Mouse (Mus musculus): ENCODE measurements around the gene Fam126a.
"Not testable (repeated sequence)": the region's sequence is repeated elsewhere in the genome, so short reads cannot be mapped to it uniquely, and the experiment has no call there.

Fam126a gene

DNA sequence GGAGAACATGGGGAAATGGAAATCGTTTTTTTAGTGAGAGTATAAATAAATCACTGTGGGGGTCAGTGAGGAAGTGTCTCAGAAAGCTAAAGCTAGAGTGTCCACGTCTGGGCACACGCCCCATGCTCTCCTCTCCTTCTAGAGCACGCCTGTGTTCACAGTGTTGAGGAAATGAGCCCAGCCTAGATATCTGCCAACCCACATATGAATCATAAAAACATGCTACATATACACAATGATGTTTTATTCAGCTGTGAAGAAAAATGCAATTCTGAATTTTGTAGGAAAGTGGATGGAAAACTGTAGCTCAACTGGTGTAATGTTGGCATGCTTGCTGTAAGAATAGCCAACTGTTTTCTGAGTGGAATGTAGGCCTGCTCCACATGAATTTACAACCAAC, 130.3 kb downstream of the Fam126a start:
- no peak for DNase-seq (ENCODE audit: low spot score)

- DNase-seq (ENCODE audit: low spot score), result peak; percentile 14
Observed at GRCm38 (mm10) chr5:23893864-23894771, 136.4 kb downstream of the Fam126a start.

DNA sequence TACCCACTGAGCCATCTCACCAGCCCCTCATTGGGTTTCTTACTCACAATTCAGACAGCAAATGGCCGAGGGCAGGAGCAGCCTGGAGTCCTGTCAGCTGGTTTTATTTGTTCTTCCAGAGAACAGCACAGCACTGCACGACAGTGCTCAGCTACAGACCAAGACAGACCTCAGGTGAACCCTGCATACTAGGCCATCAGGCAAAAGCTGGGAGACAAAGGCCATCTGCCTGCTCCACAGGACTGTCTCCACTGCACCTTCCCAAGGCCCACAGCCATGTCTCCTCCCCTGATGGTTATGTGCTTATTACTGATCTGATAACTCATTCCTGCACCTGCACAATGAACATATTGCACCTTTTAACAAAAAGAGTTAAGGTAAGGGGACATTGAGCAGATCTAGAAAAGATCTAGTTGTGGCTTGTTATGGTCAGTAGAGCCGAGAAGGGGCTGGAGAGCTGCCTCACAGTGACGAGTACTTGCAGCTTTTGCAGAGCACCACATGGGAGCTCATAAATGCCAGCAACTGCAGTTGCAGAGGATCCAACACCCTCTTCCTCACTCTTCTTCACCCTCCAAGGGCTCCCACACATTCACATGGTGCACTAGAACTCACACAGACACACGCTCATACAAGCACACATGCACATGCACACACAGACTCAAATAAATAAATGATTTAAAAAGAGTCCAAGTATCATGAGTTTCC, 137.2 kb downstream of the Fam126a start:
- DNase-seq (ENCODE audit: low spot score), result no peak

GRCm38 (mm10) chr5:23890734-23891133, 139.8 kb downstream of the Fam126a start:
- peak; percentile 73 for DNase-seq (ENCODE audit: low spot score)

GRCm38 (mm10) chr5:23889461-23889860, 141.0 kb downstream of the Fam126a start:
- no peak for DNase-seq (ENCODE audit: low spot score)

DNA sequence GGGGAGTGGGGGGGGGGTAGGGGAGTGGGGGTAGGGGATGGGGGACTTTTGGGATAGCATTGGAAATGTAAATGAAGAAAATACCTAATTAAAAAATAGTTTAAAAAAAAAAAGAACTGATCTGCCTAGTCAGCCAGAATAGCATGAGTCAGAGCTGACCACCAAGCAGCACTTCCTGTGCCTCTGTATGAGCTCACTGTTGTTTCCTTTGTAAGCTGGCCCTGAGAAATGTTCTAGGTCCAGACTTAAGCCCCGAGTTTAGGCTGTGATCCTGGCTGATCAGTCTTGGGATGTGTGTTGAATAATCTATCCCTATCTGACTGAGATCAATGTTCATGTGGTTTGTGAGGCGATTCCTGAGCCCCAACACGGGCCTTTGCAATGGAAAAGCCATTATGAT, 143.4 kb downstream of the Fam126a start:
- DNase-seq (ENCODE audit: low spot score), result no peak

DNA sequence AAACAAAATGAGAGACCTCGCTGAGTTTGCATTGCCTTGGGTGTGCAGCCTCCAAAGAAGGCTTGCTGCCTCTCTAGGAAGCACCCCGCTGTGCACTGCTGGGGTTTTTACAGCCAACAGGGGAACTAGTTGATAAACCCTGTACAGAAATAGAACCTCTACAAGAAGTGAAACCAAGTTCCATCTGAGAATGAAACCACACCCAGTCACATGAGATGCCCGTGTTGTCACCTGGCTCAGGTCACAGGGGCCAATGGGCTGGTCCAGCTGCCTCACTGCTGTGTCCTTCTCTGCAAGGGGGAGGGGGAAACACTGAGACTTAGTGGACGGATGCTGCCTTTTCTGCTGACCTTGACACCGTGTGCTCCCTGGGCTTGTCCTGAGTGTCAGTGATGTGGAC, 156.0 kb downstream of the Fam126a start:
- no peak for DNase-seq (ENCODE audit: low spot score)

GRCm38 (mm10) chr5:23872586-23872985, 157.9 kb downstream of the Fam126a start:
- DNase-seq (ENCODE audit: low spot score), result no peak

DNA sequence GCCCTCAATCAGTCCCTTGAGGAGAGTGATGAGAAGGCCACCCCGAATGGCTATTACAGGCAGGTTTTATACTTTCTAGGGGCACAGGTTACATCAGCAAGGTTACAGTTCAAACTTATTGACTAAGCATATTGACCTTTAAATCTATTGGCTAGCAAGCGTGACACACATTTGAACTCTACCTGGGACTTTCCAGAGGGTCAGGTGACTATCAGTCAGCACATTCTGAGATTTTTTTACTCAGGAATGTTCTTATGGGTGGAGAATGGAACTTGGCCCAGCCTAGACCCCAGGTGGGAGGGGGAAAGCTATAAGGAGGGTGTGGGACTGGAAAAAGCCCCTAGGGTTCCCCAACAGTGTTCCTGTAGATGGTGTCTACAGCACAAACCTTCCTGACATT, 159.2 kb downstream of the Fam126a start:
- not testable (repeated sequence) for DNase-seq (ENCODE audit: low spot score)

DNA sequence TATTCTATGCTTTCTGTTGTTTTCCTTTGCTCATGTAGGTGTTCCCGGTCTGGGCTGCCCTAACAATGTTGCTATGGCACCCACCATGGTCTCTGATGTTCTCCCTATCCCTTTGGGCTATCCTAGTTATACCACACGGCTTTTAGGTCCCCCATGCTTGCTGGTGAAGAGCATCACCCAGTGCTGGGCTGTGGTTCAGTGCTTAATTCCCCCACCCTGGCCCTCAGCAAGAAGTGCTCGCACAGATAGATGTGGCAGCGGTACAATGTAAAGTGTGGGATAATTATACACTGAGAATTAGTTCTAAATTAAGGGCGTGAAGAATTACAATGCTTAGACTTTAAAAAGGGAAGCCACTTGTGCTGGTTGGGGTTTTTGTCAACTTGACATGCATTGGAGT, 164.5 kb downstream of the Fam126a start:
- DNase-seq (ENCODE audit: low spot score), result no peak
